Mouse (Mus musculus) layer of hippocampus, adult 9-11 months (tissue): ENCODE data around the gene Phactr2.

Experiments used
- DNase-seq: peaks from one replicate; pipeline ENCODE4 v3.0.0; 2022

Gene Phactr2

GRCm38 (mm10) chr10:13323806-13324411, 150.3 kb downstream of the Phactr2 start:
- peak; percentile 8 for DNase-seq

- DNase-seq: no peak
Observed at GRCm38 (mm10) chr10:13323139-13323805, 150.9 kb downstream of the Phactr2 start.

GRCm38 (mm10) chr10:13314999-13315398, 159.2 kb downstream of the Phactr2 start:
- no peak for DNase-seq

GRCm38 (mm10) chr10:13312576-13312975, 161.6 kb downstream of the Phactr2 start:
- DNase-seq: no peak

- DNase-seq: no peak
Observed at GRCm38 (mm10) chr10:13311612-13312011, 162.6 kb downstream of the Phactr2 start.

GRCm38 (mm10) chr10:13310075-13310474, 164.1 kb downstream of the Phactr2 start:
- no peak for DNase-seq

GRCm38 (mm10) chr10:13304641-13305241, 169.5 kb downstream of the Phactr2 start:
- DNase-seq: peak; percentile 19

- DNase-seq: no peak
Observed at GRCm38 (mm10) chr10:13303271-13304265, 170.6 kb downstream of the Phactr2 start.

- no peak for DNase-seq
Observed at GRCm38 (mm10) chr10:13300601-13301000, 173.6 kb downstream of the Phactr2 start.

GRCm38 (mm10) chr10:13300196-13300595, 174.0 kb downstream of the Phactr2 start:
- DNase-seq: no peak

- DNase-seq: no peak
Observed at GRCm38 (mm10) chr10:13294886-13295285, 179.3 kb downstream of the Phactr2 start.

GRCm38 (mm10) chr10:13292026-13292425, 182.2 kb downstream of the Phactr2 start:
- no peak for DNase-seq

- DNase-seq: no peak
Observed at GRCm38 (mm10) chr10:13289252-13289961, 184.8 kb downstream of the Phactr2 start.

GRCm38 (mm10) chr10:13288296-13288695, 185.9 kb downstream of the Phactr2 start:
- DNase-seq: no peak

GRCm38 (mm10) chr10:13283441-13283840, 190.8 kb downstream of the Phactr2 start:
- no peak for DNase-seq

GRCm38 (mm10) chr10:13280298-13280853, 193.8 kb downstream of the Phactr2 start:
- DNase-seq: no peak

- DNase-seq: no peak
Observed at GRCm38 (mm10) chr10:13276298-13276697, 197.9 kb downstream of the Phactr2 start.

- no peak for DNase-seq
Observed at GRCm38 (mm10) chr10:13275152-13275551, 199.1 kb downstream of the Phactr2 start.

- DNase-seq: no peak
Observed at GRCm38 (mm10) chr10:13274699-13275098, 199.5 kb downstream of the Phactr2 start.

GRCm38 (mm10) chr10:13273756-13274155, 200.5 kb downstream of the Phactr2 start:
- DNase-seq: no peak

GRCm38 (mm10) chr10:13271716-13272115, 202.5 kb downstream of the Phactr2 start:
- DNase-seq: no peak

GRCm38 (mm10) chr10:13271099-13271498, 203.1 kb downstream of the Phactr2 start:
- DNase-seq: no peak
